Mouse (Mus musculus): ENCODE results near the gene Bcl11a. TPM values are rescaled to one million over a fixed set of nuclear protein-coding genes. Genes with fewer than 3 reads are reported as not detected.

Gene Bcl11a
- polyA plus RNA-seq, 1 experiment from 2014 or later = 26.4 TPM

GRCm38 (mm10) chr11:24174161-24174792 is 96.4 kb downstream of the Bcl11a start:
- 75% methylated on average over 2 of the region's 2 CpGs for WGBS
- no peak overlapping the region for H3K4me2 ChIP-seq (ENCODE audit: low read depth, low read length)
- H3K4me3 ChIP-seq (ENCODE audit: low read depth, low read length) = no peak overlapping the region
- H3K36me3 ChIP-seq (ENCODE audit: control insufficient read depth, insufficient read depth, low read length) = peaks cover 11% of the 10 kb centered on the region; the same call in 1 of the 2 replicates
- no peaks in the 10 kb centered on the region for H3K4me1 ChIP-seq (ENCODE audit: control insufficient read depth, insufficient read depth, low read length)
- ATAC-seq (ENCODE audit: low read depth) = no peak
- H3K9ac ChIP-seq (ENCODE audit: low read depth, low read length) = no peak overlapping the region
- DNase-seq (ENCODE audit: low spot score) = no peak
- no peaks in the 10 kb centered on the region for H3K27me3 ChIP-seq (replicated peaks; ENCODE audit: control insufficient read depth, insufficient read depth, low read length)
- H3K27ac ChIP-seq (replicated peaks; ENCODE audit: low read depth, low read length) = no peak overlapping the region
- no peaks in the 10 kb centered on the region for H3K9me3 ChIP-seq (ENCODE audit: control insufficient read depth, low read length)

GRCm38 (mm10) chr11:24177458-24177857 is 99.6 kb downstream of the Bcl11a start:
- Histone ChIP-seq H3K27me3 (replicated peaks; ENCODE audit: control insufficient read depth, insufficient read depth, low read length) (no peaks in the 10 kb centered on the region), H3K27ac (replicated peaks; ENCODE audit: low read depth, low read length) (no peak overlapping the region), H3K4me2 (ENCODE audit: low read depth, low read length) (no peak overlapping the region), H3K9me3 (ENCODE audit: control insufficient read depth, low read length) (no peaks in the 10 kb centered on the region), H3K4me1 (ENCODE audit: control insufficient read depth, insufficient read depth, low read length) (no peaks in the 10 kb centered on the region), H3K4me3 (ENCODE audit: low read depth, low read length) (no peak overlapping the region), H3K36me3 (ENCODE audit: control insufficient read depth, insufficient read depth, low read length) (peaks cover 8% of the 10 kb centered on the region; the same call in 1 of the 2 replicates), H3K9ac (ENCODE audit: low read depth, low read length) (no peak overlapping the region)
- no peak for ATAC-seq (ENCODE audit: low read depth)
- 84% methylated on average over 4 of the region's 4 CpGs for WGBS
- DNase-seq (ENCODE audit: low spot score) = no peak

GRCm38 (mm10) chr11:24178823-24179476 is 101.1 kb downstream of the Bcl11a start:
- H3K27ac ChIP-seq (replicated peaks; ENCODE audit: low read depth, low read length) = no peak overlapping the region
- ATAC-seq (ENCODE audit: low read depth) (no peak), DNase-seq (ENCODE audit: low spot score) (no peak)
- H3K27me3 ChIP-seq (replicated peaks; ENCODE audit: control insufficient read depth, insufficient read depth, low read length) = no peaks in the 10 kb centered on the region
- no peaks in the 10 kb centered on the region for H3K9me3 ChIP-seq (ENCODE audit: control insufficient read depth, low read length)
- 89% methylated on average over 6 of the region's 6 CpGs for WGBS
- H3K36me3 ChIP-seq (ENCODE audit: control insufficient read depth, insufficient read depth, low read length) = no peaks in the 10 kb centered on the region
- no peaks in the 10 kb centered on the region for H3K4me1 ChIP-seq (ENCODE audit: control insufficient read depth, insufficient read depth, low read length)
- no peak overlapping the region for H3K9ac ChIP-seq (ENCODE audit: low read depth, low read length)
- H3K4me2 ChIP-seq (ENCODE audit: low read depth, low read length) = no peak overlapping the region
- no peak overlapping the region for H3K4me3 ChIP-seq (ENCODE audit: low read depth, low read length)

GRCm38 (mm10) chr11:24180040-24180439 is 102.2 kb downstream of the Bcl11a start:
- DNase-seq (ENCODE audit: low spot score) = no peak
- WGBS = 69% methylated on average over 7 of the region's 7 CpGs
- no peak overlapping the region for H3K4me3 ChIP-seq (ENCODE audit: low read depth, low read length)
- no peak for ATAC-seq (ENCODE audit: low read depth)
- H3K9me3 ChIP-seq (ENCODE audit: control insufficient read depth, low read length) = no peaks in the 10 kb centered on the region
- H3K27me3 ChIP-seq (replicated peaks; ENCODE audit: control insufficient read depth, insufficient read depth, low read length) = no peaks in the 10 kb centered on the region
- H3K9ac ChIP-seq (ENCODE audit: low read depth, low read length) = no peak overlapping the region
- H3K36me3 ChIP-seq (ENCODE audit: control insufficient read depth, insufficient read depth, low read length) = no peaks in the 10 kb centered on the region
- H3K27ac ChIP-seq (replicated peaks; ENCODE audit: low read depth, low read length) = no peak overlapping the region
- no peaks in the 10 kb centered on the region for H3K4me1 ChIP-seq (ENCODE audit: control insufficient read depth, insufficient read depth, low read length)
- H3K4me2 ChIP-seq (ENCODE audit: low read depth, low read length) = no peak overlapping the region

GRCm38 (mm10) chr11:24183501-24183900 is 105.6 kb downstream of the Bcl11a start:
- ATAC-seq (ENCODE audit: low read depth) (no peak), DNase-seq (ENCODE audit: low spot score) (no peak)
- Histone ChIP-seq H3K36me3 (ENCODE audit: control insufficient read depth, insufficient read depth, low read length) (no peaks in the 10 kb centered on the region), H3K4me2 (ENCODE audit: low read depth, low read length) (no peak overlapping the region), H3K9me3 (ENCODE audit: control insufficient read depth, low read length) (no peaks in the 10 kb centered on the region), H3K4me1 (ENCODE audit: control insufficient read depth, insufficient read depth, low read length) (no peaks in the 10 kb centered on the region), H3K27me3 (replicated peaks; ENCODE audit: control insufficient read depth, insufficient read depth, low read length) (no peaks in the 10 kb centered on the region), H3K4me3 (ENCODE audit: low read depth, low read length) (no peak overlapping the region), H3K9ac (ENCODE audit: low read depth, low read length) (no peak overlapping the region), H3K27ac (replicated peaks; ENCODE audit: low read depth, low read length) (no peak overlapping the region)
- WGBS = 99% methylated on average over 7 of the region's 7 CpGs

- Histone ChIP-seq H3K4me2 (ENCODE audit: low read depth, low read length) (no peak overlapping the region), H3K27ac (replicated peaks; ENCODE audit: low read depth, low read length) (no peak overlapping the region), H3K4me3 (ENCODE audit: low read depth, low read length) (no peak overlapping the region), H3K27me3 (replicated peaks; ENCODE audit: control insufficient read depth, insufficient read depth, low read length) (no peaks in the 10 kb centered on the region), H3K4me1 (ENCODE audit: control insufficient read depth, insufficient read depth, low read length) (no peaks in the 10 kb centered on the region), H3K9ac (ENCODE audit: low read depth, low read length) (no peak overlapping the region), H3K9me3 (ENCODE audit: control insufficient read depth, low read length) (no peaks in the 10 kb centered on the region), H3K36me3 (ENCODE audit: control insufficient read depth, insufficient read depth, low read length) (no peaks in the 10 kb centered on the region)
- DNase-seq (ENCODE audit: low spot score) (no peak), ATAC-seq (ENCODE audit: low read depth) (no peak)
- 73% methylated on average over 5 of the region's 5 CpGs for WGBS
Observed at GRCm38 (mm10) chr11:24184932-24185331, 107.1 kb downstream of the Bcl11a start.

GRCm38 (mm10) chr11:24190411-24190810 is 112.6 kb downstream of the Bcl11a start:
- Histone ChIP-seq H3K27ac (replicated peaks; ENCODE audit: low read depth, low read length) (no peak overlapping the region), H3K36me3 (ENCODE audit: control insufficient read depth, insufficient read depth, low read length) (no peaks in the 10 kb centered on the region), H3K4me2 (ENCODE audit: low read depth, low read length) (no peak overlapping the region), H3K9me3 (ENCODE audit: control insufficient read depth, low read length) (no peaks in the 10 kb centered on the region), H3K4me3 (ENCODE audit: low read depth, low read length) (no peak overlapping the region), H3K4me1 (ENCODE audit: control insufficient read depth, insufficient read depth, low read length) (no peaks in the 10 kb centered on the region), H3K27me3 (replicated peaks; ENCODE audit: control insufficient read depth, insufficient read depth, low read length) (no peaks in the 10 kb centered on the region), H3K9ac (ENCODE audit: low read depth, low read length) (no peak overlapping the region)
- ATAC-seq (ENCODE audit: low read depth) (no peak), DNase-seq (ENCODE audit: low spot score) (no peak)
- 77% methylated on average over 3 of the region's 3 CpGs for WGBS

- ATAC-seq (ENCODE audit: low read depth) (no peak), DNase-seq (ENCODE audit: low spot score) (no peak)
- Histone ChIP-seq H3K27ac (replicated peaks; ENCODE audit: low read depth, low read length) (no peak overlapping the region), H3K9me3 (ENCODE audit: control insufficient read depth, low read length) (no peaks in the 10 kb centered on the region), H3K4me1 (ENCODE audit: control insufficient read depth, insufficient read depth, low read length) (no peaks in the 10 kb centered on the region), H3K36me3 (ENCODE audit: control insufficient read depth, insufficient read depth, low read length) (no peaks in the 10 kb centered on the region), H3K9ac (ENCODE audit: low read depth, low read length) (no peak overlapping the region), H3K4me3 (ENCODE audit: low read depth, low read length) (no peak overlapping the region), H3K4me2 (ENCODE audit: low read depth, low read length) (no peak overlapping the region), H3K27me3 (replicated peaks; ENCODE audit: control insufficient read depth, insufficient read depth, low read length) (no peaks in the 10 kb centered on the region)
- WGBS = 79% methylated on average over 4 of the region's 4 CpGs
Observed at GRCm38 (mm10) chr11:24196460-24197190, 118.8 kb downstream of the Bcl11a start.
